Mouse (Mus musculus) layer of hippocampus, adult 8-10 months (tissue): ENCODE results near the gene Cck. TPM values are rescaled to one million over a fixed set of nuclear protein-coding genes. Genes with fewer than 3 reads are reported as not detected.

Source experiments
- DNase-seq, 2 experiments: peaks; one replicate each; pipeline ENCODE4 v3.0.0; 2022; ENCODE audit warnings: low spot score in 2 of 2
- total RNA-seq, 4 experiments: library from RNA; stranded (reverse); gene quantifications; 2 replicates each; pipeline ENCODE4 v1.2.4; 2022

The Cck gene
- 100 to 1,000 TPM; 514 to 576 (median 548) TPM for total RNA-seq

DNA sequence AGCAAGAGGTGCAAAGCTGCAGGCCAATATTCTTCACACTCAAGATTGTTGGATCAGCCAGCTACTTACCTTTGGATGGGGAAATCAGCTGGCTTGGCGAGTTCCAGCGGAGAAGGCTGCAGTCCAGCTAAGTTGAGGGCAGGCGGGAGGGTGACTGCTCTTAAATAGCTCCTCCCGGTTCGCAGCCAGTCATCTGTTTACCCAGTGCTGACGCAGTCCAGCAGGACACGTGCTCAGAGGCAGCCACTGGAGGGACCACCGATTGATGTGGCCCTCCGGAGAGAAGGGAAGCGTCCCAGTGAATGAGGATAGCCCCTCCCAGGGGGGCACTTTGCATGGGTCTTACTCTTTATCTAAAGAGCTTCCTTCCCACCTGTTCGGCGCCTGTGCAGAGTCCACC lies at the start of gene Cck:
Cck (minus strand) TSS at position 166 of the 400 bp plus-strand sequence.
- peak in 1 of 2 experiments; percentile 63 for DNase-seq

DNA sequence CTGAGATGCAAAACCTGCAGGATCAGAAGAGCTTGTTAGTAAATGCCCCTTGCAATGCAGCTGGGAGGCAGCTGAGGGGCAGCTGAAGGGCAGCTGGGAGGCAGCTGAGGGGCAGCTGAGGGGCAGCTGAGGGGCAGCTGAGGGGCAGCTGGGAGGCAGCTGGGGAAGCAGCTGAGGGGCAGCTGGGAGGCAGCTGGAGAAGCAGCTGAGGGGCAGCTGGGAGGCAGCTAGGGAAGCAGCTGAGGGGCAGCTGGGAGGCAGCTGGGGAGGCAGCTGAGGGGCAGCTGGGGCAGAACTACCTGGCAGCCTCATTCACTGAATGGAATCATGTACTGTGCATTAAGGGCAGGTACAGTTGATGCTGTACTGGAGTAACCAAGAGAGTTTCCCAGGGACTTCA lies 46.0 kb upstream of the Cck start:
- DNase-seq: no peak

DNA sequence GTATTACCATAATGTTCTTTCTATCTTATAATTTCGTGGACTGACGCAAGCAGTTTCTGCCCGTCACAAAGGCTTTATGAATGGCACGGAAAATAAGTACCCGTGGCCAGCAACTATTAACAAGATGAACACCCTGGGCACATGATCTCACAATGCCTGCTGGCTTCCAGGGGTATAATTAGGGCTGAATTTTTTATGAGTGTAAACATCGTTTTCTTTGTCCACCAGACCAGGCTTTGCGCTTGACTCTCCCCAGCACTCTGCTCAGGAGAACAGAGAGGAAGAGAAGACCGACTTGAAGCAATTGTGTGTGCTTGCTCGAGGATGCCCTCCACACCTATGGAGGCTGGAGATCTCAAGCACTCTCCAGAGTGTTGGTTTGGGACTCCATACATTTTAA lies 37.1 kb upstream of the Cck start:
- DNase-seq: no peak

DNA sequence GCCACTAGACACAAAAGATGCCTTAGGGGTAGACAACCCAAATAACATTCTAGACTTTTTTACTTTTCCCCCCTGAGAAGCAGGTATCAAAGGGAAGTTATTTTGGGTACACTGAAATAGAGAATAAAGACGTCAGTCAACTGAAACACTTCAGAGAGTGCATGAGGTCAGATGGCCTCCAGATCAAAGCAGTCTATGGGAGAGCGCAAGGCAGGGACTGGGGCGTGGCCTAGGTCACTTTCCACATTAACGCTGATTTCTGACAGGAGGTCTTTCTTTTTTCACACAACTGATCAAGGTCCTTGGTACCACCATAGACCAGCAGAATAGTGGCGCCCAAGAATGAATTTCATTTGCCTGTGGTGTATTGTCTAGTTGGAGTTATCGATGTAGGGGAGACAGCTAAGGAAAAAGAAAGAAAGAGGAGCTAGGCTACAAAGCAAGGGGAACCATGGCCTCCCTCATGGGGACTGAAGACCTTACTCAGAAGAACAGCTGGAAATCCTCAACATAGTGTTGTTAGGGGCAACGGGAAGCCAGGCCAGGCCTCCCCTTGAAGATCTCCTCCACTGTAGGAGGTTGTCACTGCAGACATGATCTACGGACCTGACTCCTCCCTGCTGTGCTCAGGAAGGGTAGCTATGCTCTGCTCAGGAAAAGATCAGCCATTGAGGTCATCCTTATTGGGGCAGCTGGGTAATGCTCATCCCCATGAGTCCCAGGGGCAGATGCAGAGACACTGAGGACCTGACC lies 33.3 kb upstream of the Cck start:
- no peak for DNase-seq

DNA sequence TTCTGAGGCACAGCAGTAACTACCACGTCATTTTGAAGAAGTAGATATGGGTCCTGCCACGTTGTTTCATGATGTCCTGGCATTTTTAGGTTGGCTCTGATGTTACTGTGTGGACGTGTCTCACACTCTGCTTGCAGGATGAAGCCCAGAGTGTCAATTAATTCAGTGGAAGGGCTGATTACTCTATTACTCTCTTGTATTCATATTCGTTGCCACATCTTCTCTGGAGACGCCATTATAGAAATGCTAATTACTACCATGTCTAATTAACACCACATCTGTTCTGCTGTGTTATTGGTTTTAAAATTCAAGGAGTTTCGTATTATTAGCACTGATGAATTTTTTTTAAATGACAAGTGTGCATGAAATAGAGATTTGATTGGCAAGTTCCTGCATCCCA lies 30.7 kb upstream of the Cck start:
- DNase-seq: no peak

DNA sequence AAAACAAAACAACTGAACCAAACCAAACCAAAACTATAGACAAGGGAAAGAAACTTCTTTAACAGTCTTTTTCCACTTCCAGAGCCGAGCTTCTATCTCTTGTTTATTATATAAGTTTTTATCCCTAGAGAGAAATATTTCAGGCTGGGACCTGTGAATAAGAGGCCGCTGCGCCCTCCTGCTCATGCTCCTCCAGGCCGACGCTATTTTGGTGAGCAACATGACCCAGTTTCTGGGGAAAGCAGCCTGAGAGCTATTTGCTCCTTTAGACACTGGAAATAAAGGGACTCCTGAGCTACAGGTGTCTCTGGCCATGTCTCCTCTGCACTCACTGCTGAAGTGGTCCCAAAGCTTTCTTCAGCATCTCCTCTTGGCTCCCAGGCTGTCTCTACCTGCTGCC lies 24.6 kb upstream of the Cck start:
- no peak for DNase-seq

DNA sequence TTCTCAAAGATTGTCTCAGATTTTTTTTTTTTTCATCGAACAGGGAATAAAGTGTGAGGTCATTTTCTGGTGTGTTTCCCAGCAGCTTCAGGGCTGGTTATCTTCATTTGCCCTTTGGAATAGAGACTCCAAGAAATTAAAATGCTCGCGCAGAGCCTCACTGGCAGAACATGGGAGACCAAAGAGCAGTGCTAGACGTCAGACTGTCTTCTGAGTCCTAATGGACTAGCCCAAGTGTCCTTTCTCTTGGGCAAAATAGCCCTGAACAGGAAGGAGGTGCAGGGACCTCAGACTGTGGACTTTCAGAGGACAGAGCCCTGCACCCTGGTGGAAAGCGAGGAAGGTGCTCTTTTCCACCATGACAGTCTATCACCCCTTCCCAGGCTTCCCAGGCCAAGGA lies 19.0 kb upstream of the Cck start:
- DNase-seq: no peak

DNA sequence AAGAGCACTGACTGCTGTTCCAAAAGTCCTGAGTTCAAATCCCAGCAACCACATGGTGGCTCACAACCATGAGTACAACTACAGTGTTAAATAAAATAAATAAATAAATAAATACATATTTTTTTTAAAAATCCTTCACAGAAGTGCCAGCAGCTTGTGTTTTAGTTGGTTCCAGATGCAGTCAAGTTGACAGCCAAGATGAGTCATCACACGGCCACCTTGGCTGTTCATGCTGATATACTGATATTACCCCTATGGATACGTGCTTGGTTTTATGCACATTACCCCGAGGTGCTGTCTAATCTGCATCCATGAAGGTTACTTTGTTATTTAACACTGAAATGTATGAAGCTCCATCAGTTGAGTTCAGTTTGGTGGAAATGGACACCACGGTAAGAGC lies 16.4 kb upstream of the Cck start:
- DNase-seq: no peak

DNA sequence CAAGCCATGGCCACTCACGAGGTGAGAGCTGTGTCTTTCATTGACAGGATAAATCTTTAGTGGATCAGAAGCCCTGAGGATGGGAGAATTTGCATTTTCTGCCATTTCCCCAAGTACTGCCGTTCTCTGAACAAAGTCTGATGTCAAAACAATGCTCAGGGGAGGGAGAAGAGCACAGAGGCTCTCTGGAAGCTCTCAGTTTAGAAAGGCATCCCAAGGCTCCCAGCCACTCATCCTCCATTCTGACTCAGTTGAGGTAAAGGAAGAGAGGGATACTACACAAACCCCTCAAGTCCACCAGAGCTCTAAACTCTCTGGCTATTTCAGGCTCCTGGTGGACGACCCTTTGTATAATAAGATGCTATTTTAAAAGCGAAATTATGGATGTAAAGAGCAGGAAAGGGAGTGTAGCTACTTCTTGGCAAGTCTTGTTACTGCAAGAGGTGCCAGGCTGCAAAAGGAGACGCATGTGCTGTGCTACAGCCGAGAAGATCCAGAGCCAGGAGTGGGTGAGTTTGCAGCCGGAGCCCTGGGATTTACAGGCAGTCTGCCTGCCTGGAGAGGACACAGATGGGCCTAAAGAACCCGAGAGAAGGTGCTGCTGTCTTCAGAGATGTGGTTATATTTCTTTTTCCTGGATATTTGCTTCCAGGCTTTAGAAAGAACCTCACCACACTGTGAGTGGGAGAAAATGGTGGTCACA lies 11.1 kb upstream of the Cck start:
- peak; percentile 80 to 81 for DNase-seq

DNA sequence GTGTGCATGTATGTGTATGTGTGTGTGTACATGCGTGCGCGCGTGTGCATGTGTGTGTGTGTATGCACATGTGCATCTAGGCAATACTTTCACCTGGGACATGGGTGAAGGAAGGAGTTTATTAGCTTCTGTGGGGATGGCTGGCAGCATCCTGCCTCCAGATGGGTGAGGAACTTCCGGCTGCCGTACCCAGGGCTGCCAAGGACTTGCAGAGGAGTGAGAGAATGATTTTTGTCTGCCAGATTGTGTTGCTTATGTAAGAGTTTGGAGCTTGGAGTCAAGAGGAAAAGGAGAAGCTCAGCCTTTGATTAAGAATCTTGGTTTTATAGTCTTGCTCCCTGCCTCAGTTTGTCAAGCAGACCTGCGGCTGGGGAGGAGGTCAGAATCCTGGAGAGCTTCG lies 9.9 kb upstream of the Cck start:
- DNase-seq: peak; percentile 79 to 82

DNA sequence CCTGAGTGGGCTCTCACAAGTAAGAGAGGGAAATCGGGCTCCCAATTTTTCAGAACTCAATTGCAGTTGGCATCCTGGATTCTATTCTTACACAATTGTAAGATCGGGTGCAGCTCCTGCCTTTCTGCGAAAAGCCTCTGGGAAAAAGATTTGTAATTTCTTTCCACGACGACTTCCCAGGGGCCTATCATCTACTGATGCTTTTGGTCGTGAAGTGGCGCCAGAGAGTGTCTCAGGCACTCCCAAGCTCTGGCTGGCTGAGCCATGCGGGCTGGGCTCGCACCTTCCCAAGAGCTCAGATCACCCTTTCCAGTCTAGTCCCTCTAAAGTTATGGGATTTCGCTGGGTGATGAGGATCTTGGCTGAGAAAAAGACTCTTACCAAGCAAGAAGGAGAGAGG lies 608 bp upstream of the Cck start:
- DNase-seq: no peak

DNA sequence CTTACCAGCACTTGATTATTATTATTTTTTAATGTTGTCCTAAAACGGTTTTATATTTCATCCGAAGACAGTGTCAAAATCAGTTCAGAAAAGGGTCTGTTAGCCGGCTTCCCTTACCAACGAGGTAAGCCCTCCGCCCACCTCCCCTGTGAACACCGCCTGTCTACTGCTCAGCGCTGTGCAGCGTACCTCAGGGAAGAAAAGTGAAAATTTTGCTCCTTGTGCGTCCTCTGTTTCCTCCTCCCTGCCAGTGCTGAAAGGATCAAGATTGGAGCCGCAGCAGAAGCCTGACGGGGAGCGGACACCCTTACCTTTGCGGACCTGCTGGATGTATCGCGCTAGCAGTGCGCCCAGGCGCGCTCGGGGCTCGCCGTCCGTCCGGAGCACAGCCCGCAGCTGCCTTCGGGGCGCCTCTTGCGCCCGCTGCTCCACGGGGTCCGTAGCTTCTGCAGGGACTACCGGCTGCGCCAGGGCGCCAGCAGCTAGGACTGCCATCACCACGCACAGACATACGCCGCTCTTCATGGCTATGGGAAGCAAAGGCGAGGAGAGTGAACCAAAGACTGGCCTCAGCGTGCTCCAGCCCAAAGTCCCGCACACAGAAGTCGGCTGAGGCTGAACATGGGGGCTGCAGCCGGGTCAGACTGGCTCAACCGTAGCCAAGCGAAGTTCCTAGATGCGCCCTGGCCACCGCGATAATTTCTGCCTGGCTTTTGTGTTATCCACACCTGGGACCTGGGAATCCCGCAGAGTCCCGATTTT lies 1.3 kb downstream of the Cck start:
- no peak for DNase-seq

DNA sequence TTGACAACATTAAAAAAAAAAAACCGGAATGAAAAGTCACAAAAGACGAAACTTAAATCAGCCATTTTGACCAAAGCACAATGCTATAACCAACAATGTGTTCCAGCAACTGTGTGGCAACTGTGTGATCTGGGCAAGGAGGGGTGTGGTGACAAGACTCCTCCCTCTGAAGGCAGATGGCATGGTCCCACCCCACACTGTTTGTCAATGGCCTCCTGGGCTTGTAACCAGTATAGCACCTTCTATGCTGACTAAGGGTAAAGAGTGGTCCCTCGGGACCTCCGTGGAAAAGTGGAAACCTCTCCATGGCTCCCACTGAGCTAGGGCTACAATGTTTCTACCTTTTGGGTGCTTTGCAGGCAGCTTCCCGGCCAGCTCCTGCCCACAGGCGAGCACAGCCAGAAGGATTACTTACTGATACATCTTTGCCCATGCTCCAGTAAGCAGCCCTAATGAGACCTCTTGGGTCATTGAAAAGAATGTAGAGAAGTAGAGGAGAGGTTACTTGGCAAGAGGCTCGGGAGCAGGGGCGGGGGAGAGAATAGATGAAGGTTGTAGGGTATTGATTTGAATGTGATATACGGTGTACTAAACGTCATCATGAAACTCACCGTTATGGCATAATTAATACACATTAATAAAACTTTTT lies 3.8 kb downstream of the Cck start:
- no peak for DNase-seq

DNA sequence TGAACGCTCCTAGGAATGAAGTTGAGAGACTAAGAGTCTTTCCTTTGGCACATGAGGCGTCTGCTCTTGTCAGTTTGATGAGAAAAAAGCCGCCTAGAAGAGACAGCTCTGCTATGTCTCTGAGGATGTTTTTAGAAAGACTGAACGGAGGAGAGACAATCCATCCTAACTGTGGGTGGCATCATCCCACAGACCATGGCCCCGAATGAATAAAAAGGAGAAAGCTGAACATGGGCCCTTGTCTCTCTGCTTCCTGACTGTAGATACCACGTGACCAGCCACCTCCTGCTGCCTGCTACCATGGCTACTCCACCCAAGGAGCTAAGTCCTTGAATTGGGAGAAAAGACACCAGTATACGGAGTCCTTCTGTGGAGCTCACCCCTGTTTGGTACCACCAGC lies 8.3 kb downstream of the Cck start:
- DNase-seq: no peak

DNA sequence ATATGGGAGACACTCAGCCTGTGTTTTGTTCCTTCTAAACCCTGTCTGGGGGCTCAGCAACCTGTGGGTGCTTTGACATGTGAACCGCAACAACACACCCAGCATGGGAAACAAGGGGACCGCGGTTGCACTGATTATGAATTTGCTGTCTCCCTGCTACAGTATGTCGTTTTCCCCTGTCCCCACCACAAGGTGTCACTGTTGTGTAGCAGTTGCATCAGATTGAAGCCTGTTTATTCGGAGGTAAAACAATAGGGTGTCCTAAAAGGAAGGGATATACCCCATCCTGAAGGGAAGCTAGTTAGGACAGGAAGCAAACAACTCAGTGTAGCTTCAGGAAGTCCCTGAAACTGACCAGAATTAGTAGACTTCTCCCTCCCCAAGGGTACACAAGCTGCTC lies 16.0 kb downstream of the Cck start:
- DNase-seq: peak; percentile 63 to 80

DNA sequence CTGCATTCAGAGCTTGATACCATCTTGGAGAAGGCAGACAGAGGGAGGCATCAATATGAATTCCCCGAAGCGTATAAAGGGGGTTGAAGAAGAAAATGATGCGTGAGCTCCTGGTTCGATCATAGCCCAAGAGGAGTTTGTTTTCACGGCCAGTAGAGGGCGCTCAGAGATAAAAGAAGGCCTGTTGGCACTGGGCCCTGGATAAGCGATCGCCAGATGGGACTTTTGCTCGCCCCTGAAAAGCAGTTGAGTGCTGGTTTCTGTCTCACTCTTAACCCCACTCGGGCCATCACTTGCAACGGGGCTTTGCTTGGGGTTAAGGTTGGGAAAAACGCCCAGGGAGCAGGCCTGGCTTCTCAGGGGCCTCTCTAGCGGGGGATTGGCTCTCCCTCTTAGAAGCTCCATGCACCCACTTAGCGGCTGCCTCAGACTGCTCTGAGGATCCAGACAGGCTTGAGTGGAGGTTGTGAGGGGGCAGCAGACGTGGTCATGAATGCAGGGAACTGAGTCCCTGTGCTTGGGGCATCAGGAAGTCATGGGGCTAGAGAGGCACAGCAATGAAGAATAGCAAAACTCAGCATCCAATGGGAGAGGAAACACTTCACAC lies 18.1 kb downstream of the Cck start:
- DNase-seq: peak; percentile 62 to 80

DNA sequence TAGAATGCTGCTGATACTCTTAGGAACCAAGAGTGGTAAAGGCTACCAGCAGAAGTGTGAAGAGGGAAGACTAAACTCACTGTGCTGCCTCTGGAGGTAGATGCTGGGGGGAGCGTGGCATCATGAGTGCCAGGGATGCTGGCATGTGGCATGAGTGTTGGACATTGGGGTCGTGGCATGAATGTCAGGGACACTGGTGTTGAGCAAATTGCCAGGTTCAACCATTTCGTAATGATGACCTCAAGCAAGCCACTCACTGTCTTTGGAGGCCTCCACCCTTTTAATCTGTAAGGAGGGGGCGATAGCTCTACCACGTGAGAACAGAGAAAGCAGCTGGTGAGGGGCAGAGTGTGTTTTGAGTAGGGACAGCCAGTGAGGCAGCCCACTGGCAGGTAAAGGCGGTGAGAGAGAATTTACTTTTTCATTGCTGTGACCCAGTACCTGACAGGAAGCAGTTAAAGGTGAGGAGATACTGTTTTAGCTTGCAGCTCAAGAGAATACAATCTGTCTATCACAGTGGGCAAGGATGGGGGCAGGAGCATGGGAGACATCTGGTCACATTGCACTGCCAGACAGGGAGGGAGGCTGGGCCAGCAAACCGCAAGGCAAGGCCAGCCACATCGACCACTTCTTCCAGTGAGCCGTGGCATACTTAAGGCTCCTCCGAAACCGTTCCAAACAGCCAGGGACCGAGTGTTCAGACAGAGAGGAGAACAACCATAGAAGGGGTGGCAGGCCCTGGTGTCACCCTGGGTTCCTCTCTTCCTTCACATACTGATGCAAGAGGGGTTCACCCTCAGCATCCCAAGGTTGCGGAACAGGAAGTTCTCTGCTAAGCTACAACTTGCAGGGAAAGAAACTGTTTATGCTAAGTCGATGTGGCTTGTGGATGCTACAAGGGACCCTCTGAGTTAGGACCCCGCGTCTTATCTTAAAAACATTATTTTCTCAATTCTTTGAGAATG lies 19.7 kb downstream of the Cck start:
- no peak for DNase-seq

DNA sequence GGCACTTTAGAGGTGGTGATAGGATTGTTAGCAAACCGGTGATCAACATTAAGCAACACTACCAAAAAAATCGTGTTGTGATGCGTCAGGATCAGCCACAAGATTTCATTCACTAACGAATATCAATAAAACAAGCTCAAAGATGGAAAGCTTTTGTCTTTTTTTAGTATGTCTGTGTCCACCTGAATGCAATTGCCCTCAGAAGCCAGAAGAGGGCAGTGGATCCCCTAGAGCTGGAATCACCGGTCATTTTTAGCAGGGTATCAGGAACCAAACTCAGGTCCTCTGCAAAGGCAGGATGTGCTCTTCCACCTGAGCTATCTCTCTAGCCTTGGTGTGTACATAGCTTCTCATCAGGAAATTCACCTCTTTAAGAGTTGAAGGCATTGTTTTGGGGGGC lies 20.7 kb downstream of the Cck start:
- DNase-seq: no peak

DNA sequence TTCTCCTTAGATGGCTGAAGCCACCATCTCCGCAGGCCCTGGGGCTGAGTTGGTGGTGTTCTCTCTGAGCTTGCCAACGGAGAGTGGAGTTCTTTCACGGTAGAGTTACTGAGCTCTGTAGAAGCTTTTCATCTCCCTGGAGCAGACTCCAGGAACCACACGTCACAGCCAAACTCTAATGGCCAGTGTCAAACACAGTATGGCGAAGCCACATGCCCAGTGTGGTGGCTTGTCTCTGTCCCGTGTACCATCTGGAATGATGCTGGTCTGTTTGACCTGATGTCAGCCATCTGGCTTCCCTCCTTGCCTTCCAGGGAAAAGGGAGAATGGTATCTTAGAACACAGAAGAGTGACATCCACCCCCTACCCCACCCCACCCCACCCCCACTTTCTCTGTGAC lies 25.8 kb downstream of the Cck start:
- DNase-seq: no peak

DNA sequence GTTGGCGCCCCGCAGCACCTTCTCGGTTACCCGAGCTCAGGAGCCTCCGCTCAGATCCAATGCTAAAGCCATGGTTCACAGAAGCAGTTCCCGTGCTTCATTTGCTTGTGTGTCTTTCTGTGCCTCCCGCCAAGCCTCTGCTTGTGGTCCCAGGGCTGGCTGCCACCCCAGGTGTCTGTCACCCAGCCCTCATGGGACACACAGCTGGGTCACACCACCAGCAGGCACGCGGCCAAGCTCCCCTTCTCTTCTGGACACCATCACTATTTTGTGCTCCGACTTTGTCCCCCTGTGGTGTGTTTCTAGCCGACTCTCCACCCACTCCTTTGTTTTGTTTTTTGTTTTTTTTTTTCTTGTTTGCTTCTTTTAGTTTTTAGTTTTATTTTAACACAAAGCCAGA lies 28.0 kb downstream of the Cck start:
- no peak for DNase-seq
